Mouse (Mus musculus) liver, embryonic 11.5 days (tissue): ENCODE data around the gene Me1. TPM values are rescaled to one million over a fixed set of nuclear protein-coding genes. Genes with fewer than 3 reads are reported as not detected.

ENCODE experiments used
- ATAC-seq: fragments of 200-750 bp; cut with Nextera tagmentation; replicated peaks from 2 replicates; pipeline ENCODE4 v1.8.0; 2017; ENCODE audit warnings: moderate number of reproducible peaks, mild to moderate bottlenecking, moderate TSS enrichment, moderate library complexity; ENCODE audit not compliant: low FRiP score
- DNase-seq: peaks from one replicate; pipeline ENCODE4 v3.0.0-alpha.2; 2017; ENCODE audit warnings: low spot score
- H3K27ac ChIP-seq: fragments of 300-500 bp; sonication (generic); 2 replicates; pipeline ENCODE4 v1.5.1; 2014; ENCODE audit warnings: mild to moderate bottlenecking, low read depth, low read length, control low read depth
- H3K27me3 ChIP-seq: fragments of 300-500 bp; sonication (generic); replicated peaks from 2 replicates; pipeline ENCODE4 v1.6.1; 2014; ENCODE audit warnings: low read length, mixed read lengths; ENCODE audit not compliant: control insufficient read depth, insufficient read depth
- H3K36me3 ChIP-seq: fragments of 300-500 bp; sonication (generic); 2 replicates; pipeline ENCODE4 v1.6.1; 2014; ENCODE audit warnings: mild to moderate bottlenecking, low read length, moderate library complexity, mixed read lengths; ENCODE audit not compliant: control insufficient read depth, insufficient read depth
- H3K4me1 ChIP-seq: fragments of 300-500 bp; sonication (generic); replicated peaks from 2 replicates; pipeline ENCODE4 v1.6.1; 2014; ENCODE audit warnings: low read length, mixed read lengths; ENCODE audit not compliant: control insufficient read depth, insufficient read depth
- H3K4me2 ChIP-seq: fragments of 300-500 bp; sonication (generic); 2 replicates; pipeline ENCODE4 v1.6.1; 2014; ENCODE audit warnings: mild to moderate bottlenecking, control low read depth, moderate library complexity
- H3K4me3 ChIP-seq: fragments of 300-500 bp; sonication (generic); 2 replicates; pipeline ENCODE4 v1.5.1; 2014; ENCODE audit warnings: low read depth, low read length, control low read depth
- H3K9ac ChIP-seq: fragments of 300-500 bp; sonication (generic); 2 replicates; pipeline ENCODE4 v1.6.1; 2014; ENCODE audit warnings: low read depth, low read length, control low read depth
- H3K9me3 ChIP-seq: fragments of 300-500 bp; sonication (generic); 2 replicates; pipeline ENCODE4 v1.6.1; 2016; ENCODE audit warnings: low read length, inconsistent platforms, mixed read lengths; ENCODE audit not compliant: control insufficient read depth
- WGBS: fragments of 180-500 bp; shearing (Covaris S2); extraction: QIAGEN DNeasy Blood & Tissue Kit; methylation state at CpG from one replicate; pipeline ENCODE4 v1.1.7; 2014; 5-methylcytosine and 5-hydroxymethylcytosine counted together
- polyA plus RNA-seq: library from polyadenylated mRNA; unstranded; fragments of >200 nt; fragmentation: Nextera tagmentation; extraction: Ambion mirVana; gene quantifications from 2 replicates; pipeline ENCODE4 v1.2.1, GENCODE M21; 2014

Me1 gene
- polyA plus RNA-seq, 1 experiment from 2014 or later: 7.7 TPM

DNA sequence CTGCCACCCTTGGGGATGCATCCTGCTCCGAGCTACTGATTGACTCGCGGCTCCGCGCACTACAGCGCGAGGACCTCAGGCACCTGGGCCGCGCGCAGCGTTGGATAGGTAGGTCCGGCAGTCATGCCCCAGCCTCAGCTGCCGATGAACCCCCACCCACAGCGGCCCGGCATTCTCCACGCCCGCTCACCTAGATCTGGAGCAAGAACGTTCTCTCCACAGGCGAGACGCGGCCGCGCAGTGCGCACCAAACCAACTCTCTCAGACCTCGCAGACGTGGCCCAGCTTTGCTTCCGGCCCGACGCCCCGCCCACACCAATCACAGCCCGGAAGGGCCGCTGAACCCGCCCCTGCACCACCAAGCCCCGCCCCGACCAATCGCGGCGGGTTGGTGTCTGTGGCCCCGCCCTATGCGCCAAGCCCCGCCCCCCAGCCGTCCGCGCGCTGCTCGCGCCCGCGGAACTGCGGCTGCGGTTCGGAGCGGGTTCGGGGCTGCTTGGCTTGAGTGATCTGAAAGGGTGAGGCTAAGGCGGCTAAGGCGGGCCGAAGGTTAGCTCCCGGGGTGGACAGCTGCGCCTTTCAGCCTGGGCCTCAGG, 124.1 kb downstream of the Me1 start, which contains the start of the genes Pgm3 and Rwdd2a:
TSS of gene Pgm3 (minus strand) at position 303 of the 596 bp plus-strand sequence.
TSS of gene Rwdd2a (plus strand) at position 452 of the 596 bp plus-strand sequence.
- whole genome bisulfite sequencing: under 1% methylated on average over 59 of the region's 59 CpGs
- H3K4me2 ChIP-seq: peak within 1 kb of the TSS; percentile 100
- no peaks in the 10 kb centered on the region for H3K9me3 ChIP-seq
- peaks cover 3% of the 10 kb centered on the region; the same call in 1 of the 2 replicates for H3K4me1 ChIP-seq
- no peaks in the 10 kb centered on the region for H3K36me3 ChIP-seq
- peak within 1 kb of the TSS; percentile 78 for H3K4me3 ChIP-seq
- peak; percentile 95 for ATAC-seq
- peak within 1 kb of the TSS; percentile 67 for H3K9ac ChIP-seq
- peak within 1 kb of the TSS; percentile 55 for H3K27ac ChIP-seq
- H3K27me3 ChIP-seq: no peaks in the 10 kb centered on the region
- DNase-seq: peak; percentile 97

DNA sequence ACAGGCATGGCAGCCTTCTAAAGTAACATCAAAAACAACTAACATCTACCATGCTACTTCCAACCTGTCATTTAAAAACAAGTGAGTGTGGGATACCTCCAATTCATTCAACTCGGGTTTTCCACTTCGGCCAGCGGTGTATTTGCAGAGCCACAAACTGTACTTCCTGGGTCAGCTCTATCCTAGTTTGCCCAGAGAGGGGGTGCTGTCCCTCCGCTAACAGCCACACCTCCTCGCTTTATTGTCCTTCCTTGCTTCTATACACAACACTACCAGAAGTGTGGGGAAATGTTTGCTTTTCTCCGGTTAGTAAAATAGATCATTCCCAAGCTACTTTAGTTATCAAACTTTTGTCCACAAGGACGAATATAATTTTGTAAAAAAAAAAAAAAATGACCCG, 124.8 kb downstream of the Me1 start:
- peak overlapping the region; percentile 100 for H3K4me2 ChIP-seq
- H3K36me3 ChIP-seq: no peaks in the 10 kb centered on the region
- H3K27ac ChIP-seq: no peak overlapping the region
- ATAC-seq (no peak), DNase-seq (no peak)
- 16% methylated on average over 8 of the region's 8 CpGs for WGBS
- H3K27me3 ChIP-seq: no peaks in the 10 kb centered on the region
- H3K4me1 ChIP-seq: peaks cover 3% of the 10 kb centered on the region; the same call in 1 of the 2 replicates
- no peaks in the 10 kb centered on the region for H3K9me3 ChIP-seq
- peak overlapping the region; percentile 78 for H3K4me3 ChIP-seq
- no peak overlapping the region; the same call in 1 of the 2 replicates for H3K9ac ChIP-seq

DNA sequence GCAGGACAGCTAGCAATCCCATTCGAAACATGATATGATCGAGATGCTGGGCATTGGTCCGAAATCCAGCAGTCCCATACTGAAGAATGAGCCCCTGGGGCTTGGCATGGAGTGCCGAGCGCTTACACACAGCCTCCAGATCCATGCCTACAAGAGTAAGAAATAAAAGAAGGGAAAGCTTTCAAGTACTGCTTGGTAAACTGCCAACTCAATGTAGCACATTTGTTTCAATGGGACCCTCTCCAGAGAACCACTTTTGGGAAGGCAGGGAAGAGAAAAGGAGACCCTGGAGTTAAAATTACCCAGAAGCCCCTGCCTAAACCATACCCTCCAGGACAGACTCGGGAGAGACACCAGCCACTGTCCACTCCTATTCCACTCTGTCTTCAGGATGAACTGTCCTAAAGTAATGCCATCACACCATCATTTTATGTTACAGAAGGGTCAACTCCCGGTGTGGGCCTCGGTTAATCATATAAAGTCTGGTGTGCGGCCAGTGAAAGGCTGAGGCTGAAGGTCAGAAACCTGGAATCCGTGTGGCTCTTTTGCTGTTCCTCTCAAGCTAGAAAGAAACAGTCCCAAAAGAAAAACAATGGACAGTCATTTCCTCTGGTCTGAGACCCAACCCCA, 125.4 kb downstream of the Me1 start:
- Histone ChIP-seq H3K4me1 (peaks cover 3% of the 10 kb centered on the region; the same call in 1 of the 2 replicates), H3K9me3 (no peaks in the 10 kb centered on the region), H3K27me3 (no peaks in the 10 kb centered on the region), H3K4me2 (peak overlapping the region; percentile 100), H3K4me3 (peak overlapping the region; percentile 78), H3K9ac (no peak overlapping the region), H3K27ac (no peak overlapping the region), H3K36me3 (no peaks in the 10 kb centered on the region)
- DNase-seq: no peak
- no peak for ATAC-seq
- 77% methylated on average over 10 of the region's 10 CpGs for WGBS

DNA sequence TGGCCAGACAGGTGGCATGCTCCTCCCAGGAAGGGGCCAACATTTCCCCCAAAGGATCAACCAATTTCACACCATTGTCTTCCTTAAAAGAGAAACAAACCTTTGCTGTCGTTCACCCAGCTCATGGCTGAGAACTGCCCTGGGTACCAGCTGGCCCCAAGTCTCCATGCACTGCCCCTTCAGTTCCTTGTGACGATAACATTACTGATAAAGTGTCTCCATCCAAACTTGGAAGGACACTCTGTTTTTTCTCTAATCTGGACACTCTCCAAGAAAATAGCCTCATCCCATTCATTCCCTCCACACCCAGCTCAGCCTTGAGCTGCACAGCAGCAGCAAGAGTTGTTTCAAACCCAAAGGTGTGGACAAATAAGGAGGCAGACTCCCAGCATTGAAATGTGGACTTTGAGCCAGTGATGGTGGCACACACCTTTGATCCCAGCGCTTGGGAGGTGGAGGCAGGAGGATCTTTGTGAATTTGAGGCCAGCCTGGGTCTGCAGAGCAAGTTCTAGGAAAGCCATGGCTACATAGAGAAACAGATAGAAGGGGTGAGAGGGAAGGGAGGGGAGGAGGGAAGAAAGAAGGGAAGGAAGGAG, 126.3 kb downstream of the Me1 start:
- H3K27ac ChIP-seq: no peak overlapping the region
- no peaks in the 10 kb centered on the region for H3K27me3 ChIP-seq
- peaks cover under 1% of the 10 kb centered on the region for H3K36me3 ChIP-seq
- H3K4me2 ChIP-seq: no peak overlapping the region
- ATAC-seq: no peak
- H3K4me1 ChIP-seq: peaks cover 3% of the 10 kb centered on the region; the same call in 1 of the 2 replicates
- H3K9ac ChIP-seq: no peak overlapping the region
- no peaks in the 10 kb centered on the region for H3K9me3 ChIP-seq
- DNase-seq: no peak
- WGBS: 79% methylated on average over 3 of the region's 3 CpGs
- no peak overlapping the region for H3K4me3 ChIP-seq

DNA sequence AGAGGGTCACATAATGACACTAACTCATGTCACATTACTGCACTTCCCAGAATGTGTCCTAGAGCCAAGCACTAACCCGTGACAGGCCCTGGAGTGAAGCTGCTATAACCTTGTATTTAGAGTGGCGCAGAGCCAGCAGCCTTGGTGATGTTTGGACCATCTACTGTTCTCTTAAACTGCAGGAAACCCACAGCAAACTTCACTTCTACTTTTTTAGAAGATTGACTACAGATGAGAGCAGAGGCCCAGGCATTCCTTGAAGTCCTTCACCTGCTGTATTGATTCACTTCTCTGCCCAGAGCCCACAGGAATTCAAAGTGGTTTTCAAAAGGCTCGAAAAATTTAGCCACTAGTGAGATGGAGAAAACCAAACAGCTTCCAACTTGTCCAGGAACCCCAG, 135.2 kb downstream of the Me1 start:
- no peaks in the 10 kb centered on the region for H3K27me3 ChIP-seq
- H3K9me3 ChIP-seq: no peaks in the 10 kb centered on the region
- H3K9ac ChIP-seq: no peak overlapping the region
- ATAC-seq (no peak), DNase-seq (no peak)
- no peak overlapping the region for H3K4me2 ChIP-seq
- H3K4me3 ChIP-seq: no peak overlapping the region
- H3K36me3 ChIP-seq: peaks cover 14% of the 10 kb centered on the region
- no peak overlapping the region for H3K27ac ChIP-seq
- 82% methylated on average over 3 of the region's 3 CpGs for WGBS
- no peaks in the 10 kb centered on the region for H3K4me1 ChIP-seq

DNA sequence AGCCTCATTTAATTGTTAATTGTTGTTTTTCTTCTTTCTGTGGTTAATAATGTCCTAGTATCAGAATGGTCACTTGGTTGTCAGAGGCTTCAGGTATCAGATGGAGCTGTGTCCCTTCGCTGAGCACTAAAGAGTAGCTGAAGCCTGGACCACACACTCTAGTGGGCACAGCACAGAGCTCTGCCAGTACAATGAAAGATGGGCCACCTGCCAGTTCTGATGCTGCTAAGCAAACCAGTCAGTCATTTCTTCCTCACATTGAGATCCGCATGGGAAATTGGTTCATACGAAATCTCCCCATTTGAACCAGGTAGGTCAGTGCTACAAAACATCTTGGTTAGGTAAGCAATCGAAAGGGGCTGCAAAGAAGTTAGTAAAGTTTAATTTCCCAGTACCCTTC, 141.1 kb downstream of the Me1 start:
- Histone ChIP-seq H3K4me2 (no peak overlapping the region), H3K4me1 (no peaks in the 10 kb centered on the region), H3K27ac (no peak overlapping the region), H3K9me3 (no peaks in the 10 kb centered on the region), H3K27me3 (no peaks in the 10 kb centered on the region), H3K36me3 (0 out of 2 replicates have a peak, but pooled peaks cover 5% of the 10 kb centered on the region), H3K9ac (no peak overlapping the region), H3K4me3 (no peak overlapping the region)
- no peak for ATAC-seq
- 88% methylated on average over 4 of the region's 4 CpGs for WGBS
- no peak for DNase-seq

DNA sequence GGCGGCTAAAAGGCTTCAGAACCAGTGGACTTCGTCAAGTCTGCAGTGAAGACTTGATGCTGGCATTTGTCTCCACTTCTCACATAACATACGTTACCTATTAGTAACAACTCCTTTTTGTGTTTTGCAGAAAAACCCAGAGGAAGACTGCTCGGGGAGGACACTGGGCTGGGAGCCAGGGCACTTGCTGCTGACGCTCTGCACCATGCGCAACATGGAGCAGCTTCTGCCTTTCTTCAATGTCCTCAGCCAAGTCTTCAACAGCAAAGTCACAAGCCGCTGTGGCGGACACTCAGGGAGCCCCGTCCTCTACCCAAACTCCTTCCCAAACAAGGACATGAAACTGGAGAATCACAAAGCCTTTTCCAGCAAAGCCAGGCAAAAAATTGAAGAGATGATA, 141.9 kb downstream of the Me1 start:
- no peak for DNase-seq
- no peak overlapping the region for H3K4me3 ChIP-seq
- ATAC-seq: no peak
- WGBS: 88% methylated on average over 9 of the region's 9 CpGs
- no peaks in the 10 kb centered on the region for H3K9me3 ChIP-seq
- no peak overlapping the region for H3K27ac ChIP-seq
- H3K9ac ChIP-seq: no peak overlapping the region
- no peaks in the 10 kb centered on the region for H3K4me1 ChIP-seq
- 0 out of 2 replicates have a peak, but pooled peaks cover 5% of the 10 kb centered on the region for H3K36me3 ChIP-seq
- H3K27me3 ChIP-seq: no peaks in the 10 kb centered on the region
- H3K4me2 ChIP-seq: no peak overlapping the region

DNA sequence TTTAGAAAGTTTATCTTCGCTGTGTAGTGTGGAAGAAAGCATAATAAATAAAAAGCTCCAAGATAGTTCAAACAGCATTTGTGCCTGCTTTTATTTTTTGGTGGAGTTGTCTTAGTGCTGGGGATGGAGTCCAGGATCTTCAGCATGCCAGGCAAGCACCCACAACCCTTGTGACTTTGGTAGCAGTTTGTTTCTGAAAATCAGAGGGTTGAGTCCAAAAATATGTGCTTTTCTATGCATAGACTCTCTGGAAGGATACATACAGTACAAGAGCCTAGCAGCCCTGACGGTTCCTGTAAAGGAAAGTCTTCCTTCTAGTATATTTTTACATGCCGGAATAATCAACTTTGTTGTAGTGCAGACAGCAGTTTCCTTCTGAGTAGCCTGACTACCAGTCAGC, 145.0 kb downstream of the Me1 start:
- H3K9me3 ChIP-seq: no peaks in the 10 kb centered on the region
- WGBS: 87% methylated on average over 3 of the region's 3 CpGs
- H3K4me1 ChIP-seq: no peaks in the 10 kb centered on the region
- no peak for DNase-seq
- no peak overlapping the region for H3K4me2 ChIP-seq
- H3K36me3 ChIP-seq: 0 out of 2 replicates have a peak, but pooled peaks cover 2% of the 10 kb centered on the region
- H3K4me3 ChIP-seq: no peak overlapping the region
- no peak for ATAC-seq
- H3K27me3 ChIP-seq: no peaks in the 10 kb centered on the region
- no peak overlapping the region for H3K9ac ChIP-seq
- H3K27ac ChIP-seq: no peak overlapping the region
